Mouse (Mus musculus): ENCODE measurements around the gene Tdrd12. TPM values are rescaled to one million over a fixed set of nuclear protein-coding genes. Genes with fewer than 3 reads are reported as not detected.

Tdrd12 gene
- polyA plus RNA-seq, 1 experiment from 2014 or later: 0.35 TPM

- Histone ChIP-seq H3K4me2 (ENCODE audit: low read depth, low read length) (no peak overlapping the region), H3K27me3 (ENCODE audit: control insufficient read depth, insufficient read depth, low read length) (no peaks in the 10 kb centered on the region), H3K4me1 (ENCODE audit: control insufficient read depth, insufficient read depth, low read length) (no peaks in the 10 kb centered on the region), H3K27ac (ENCODE audit: low read length) (no peak overlapping the region), H3K36me3 (ENCODE audit: control insufficient read depth, insufficient read depth, low read length) (no peaks in the 10 kb centered on the region), H3K9me3 (replicated peaks; ENCODE audit: control insufficient read depth, low read length) (no peaks in the 10 kb centered on the region), H3K4me3 (replicated peaks; ENCODE audit: low read length) (no peak overlapping the region), H3K9ac (ENCODE audit: low read length) (no peak overlapping the region)
- 47% methylated on average over 4 of the region's 4 CpGs for WGBS
- ATAC-seq (ENCODE audit: insufficient read depth, low FRiP score): no peak
These were observed 66.8 kb downstream of the Tdrd12 start for GRCm38 (mm10) chr7:35470794-35471193.

- no peak for ATAC-seq (ENCODE audit: insufficient read depth, low FRiP score)
- Histone ChIP-seq H3K27me3 (ENCODE audit: control insufficient read depth, insufficient read depth, low read length) (no peaks in the 10 kb centered on the region), H3K9me3 (replicated peaks; ENCODE audit: control insufficient read depth, low read length) (no peaks in the 10 kb centered on the region), H3K27ac (ENCODE audit: low read length) (no peak overlapping the region), H3K4me1 (ENCODE audit: control insufficient read depth, insufficient read depth, low read length) (no peaks in the 10 kb centered on the region), H3K36me3 (ENCODE audit: control insufficient read depth, insufficient read depth, low read length) (no peaks in the 10 kb centered on the region), H3K4me3 (replicated peaks; ENCODE audit: low read length) (no peak overlapping the region), H3K4me2 (ENCODE audit: low read depth, low read length) (no peak overlapping the region), H3K9ac (ENCODE audit: low read length) (no peak overlapping the region)
- WGBS: 68% methylated on average over 2 of the region's 2 CpGs
These were observed 69.7 kb downstream of the Tdrd12 start for GRCm38 (mm10) chr7:35467856-35468255.

GRCm38 (mm10) chr7:35465027-35465426 is 72.5 kb downstream of the Tdrd12 start:
- no peaks in the 10 kb centered on the region for H3K9me3 ChIP-seq (replicated peaks; ENCODE audit: control insufficient read depth, low read length)
- H3K36me3 ChIP-seq (ENCODE audit: control insufficient read depth, insufficient read depth, low read length): no peaks in the 10 kb centered on the region
- no peak for ATAC-seq (ENCODE audit: insufficient read depth, low FRiP score)
- 88% methylated on average over 5 of the region's 5 CpGs for WGBS
- H3K27me3 ChIP-seq (ENCODE audit: control insufficient read depth, insufficient read depth, low read length): no peaks in the 10 kb centered on the region
- no peak overlapping the region for H3K9ac ChIP-seq (ENCODE audit: low read length)
- no peaks in the 10 kb centered on the region for H3K4me1 ChIP-seq (ENCODE audit: control insufficient read depth, insufficient read depth, low read length)
- H3K27ac ChIP-seq (ENCODE audit: low read length): no peak overlapping the region
- no peak overlapping the region for H3K4me2 ChIP-seq (ENCODE audit: low read depth, low read length)
- no peak overlapping the region for H3K4me3 ChIP-seq (replicated peaks; ENCODE audit: low read length)

GRCm38 (mm10) chr7:35460971-35461370 is 76.6 kb downstream of the Tdrd12 start:
- Histone ChIP-seq H3K27ac (ENCODE audit: low read length) (no peak overlapping the region), H3K36me3 (ENCODE audit: control insufficient read depth, insufficient read depth, low read length) (no peaks in the 10 kb centered on the region), H3K4me1 (ENCODE audit: control insufficient read depth, insufficient read depth, low read length) (no peaks in the 10 kb centered on the region), H3K4me3 (replicated peaks; ENCODE audit: low read length) (no peak overlapping the region), H3K9me3 (replicated peaks; ENCODE audit: control insufficient read depth, low read length) (no peaks in the 10 kb centered on the region), H3K9ac (ENCODE audit: low read length) (no peak overlapping the region), H3K27me3 (ENCODE audit: control insufficient read depth, insufficient read depth, low read length) (no peaks in the 10 kb centered on the region), H3K4me2 (ENCODE audit: low read depth, low read length) (no peak overlapping the region)
- ATAC-seq (ENCODE audit: insufficient read depth, low FRiP score): no peak
- 80% methylated on average over 4 of the region's 4 CpGs for WGBS

GRCm38 (mm10) chr7:35456091-35456814 is 81.3 kb downstream of the Tdrd12 start:
- no peaks in the 10 kb centered on the region for H3K9me3 ChIP-seq (replicated peaks; ENCODE audit: control insufficient read depth, low read length)
- no peak for ATAC-seq (ENCODE audit: insufficient read depth, low FRiP score)
- H3K36me3 ChIP-seq (ENCODE audit: control insufficient read depth, insufficient read depth, low read length): no peaks in the 10 kb centered on the region
- H3K9ac ChIP-seq (ENCODE audit: low read length): no peak overlapping the region
- 84% methylated on average over 4 of the region's 4 CpGs for WGBS
- H3K4me2 ChIP-seq (ENCODE audit: low read depth, low read length): no peak overlapping the region
- H3K27ac ChIP-seq (ENCODE audit: low read length): no peak overlapping the region
- H3K4me3 ChIP-seq (replicated peaks; ENCODE audit: low read length): no peak overlapping the region
- no peaks in the 10 kb centered on the region for H3K4me1 ChIP-seq (ENCODE audit: control insufficient read depth, insufficient read depth, low read length)
- H3K27me3 ChIP-seq (ENCODE audit: control insufficient read depth, insufficient read depth, low read length): no peaks in the 10 kb centered on the region

GRCm38 (mm10) chr7:35448867-35449266 is 88.7 kb downstream of the Tdrd12 start:
- H3K4me3 ChIP-seq (replicated peaks; ENCODE audit: low read length): no peak overlapping the region
- peaks cover 9% of the 10 kb centered on the region for H3K4me1 ChIP-seq (ENCODE audit: control insufficient read depth, insufficient read depth, low read length)
- H3K36me3 ChIP-seq (ENCODE audit: control insufficient read depth, insufficient read depth, low read length): no peaks in the 10 kb centered on the region
- no peak overlapping the region for H3K9ac ChIP-seq (ENCODE audit: low read length)
- H3K9me3 ChIP-seq (replicated peaks; ENCODE audit: control insufficient read depth, low read length): 0 out of 2 replicates have a peak, but pooled peaks cover under 1% of the 10 kb centered on the region
- H3K27me3 ChIP-seq (ENCODE audit: control insufficient read depth, insufficient read depth, low read length): no peaks in the 10 kb centered on the region
- no peak overlapping the region for H3K27ac ChIP-seq (ENCODE audit: low read length)
- 44% methylated on average over 7 of the region's 7 CpGs for WGBS
- no peak for ATAC-seq (ENCODE audit: insufficient read depth, low FRiP score)
- H3K4me2 ChIP-seq (ENCODE audit: low read depth, low read length): no peak overlapping the region

- peak; percentile 57; the same call in 1 of the 2 replicates for ATAC-seq (ENCODE audit: insufficient read depth, low FRiP score)
- no peaks in the 10 kb centered on the region for H3K27me3 ChIP-seq (ENCODE audit: control insufficient read depth, insufficient read depth, low read length)
- H3K9ac ChIP-seq (ENCODE audit: low read length): no peak within 1 kb of the TSS; the same call in 1 of the 2 replicates
- H3K9me3 ChIP-seq (replicated peaks; ENCODE audit: control insufficient read depth, low read length): 0 out of 2 replicates have a peak, but pooled peaks cover 4% of the 10 kb centered on the region
- H3K4me3 ChIP-seq (replicated peaks; ENCODE audit: low read length): no peak within 1 kb of the TSS
- peak within 1 kb of the TSS; percentile 27 for H3K27ac ChIP-seq (ENCODE audit: low read length)
- 19% methylated on average over 15 of the region's 15 CpGs for WGBS
- no peaks in the 10 kb centered on the region for H3K36me3 ChIP-seq (ENCODE audit: control insufficient read depth, insufficient read depth, low read length)
- H3K4me1 ChIP-seq (ENCODE audit: control insufficient read depth, insufficient read depth, low read length): peaks cover 9% of the 10 kb centered on the region
- no peak within 1 kb of the TSS for H3K4me2 ChIP-seq (ENCODE audit: low read depth, low read length)
These were observed 89.3 kb downstream of the Tdrd12 start, which contains the start of gene Slc7a9 for GRCm38 (mm10) chr7:35447996-35448846. Gene Slc7a9, plus strand, starts transcription at chr7:35448796.

- Histone ChIP-seq H3K36me3 (ENCODE audit: control insufficient read depth, insufficient read depth, low read length) (no peaks in the 10 kb centered on the region), H3K27me3 (ENCODE audit: control insufficient read depth, insufficient read depth, low read length) (no peaks in the 10 kb centered on the region), H3K27ac (ENCODE audit: low read length) (no peak overlapping the region), H3K4me1 (ENCODE audit: control insufficient read depth, insufficient read depth, low read length) (peaks cover 9% of the 10 kb centered on the region), H3K9me3 (replicated peaks; ENCODE audit: control insufficient read depth, low read length) (0 out of 2 replicates have a peak, but pooled peaks cover 7% of the 10 kb centered on the region), H3K4me3 (replicated peaks; ENCODE audit: low read length) (no peak overlapping the region), H3K9ac (ENCODE audit: low read length) (no peak overlapping the region), H3K4me2 (ENCODE audit: low read depth, low read length) (no peak overlapping the region)
- WGBS: 23% methylated on average over 4 of the region's 4 CpGs
- ATAC-seq (ENCODE audit: insufficient read depth, low FRiP score): no peak; the same call in 1 of the 2 replicates
These were observed 90.0 kb downstream of the Tdrd12 start for GRCm38 (mm10) chr7:35447501-35447900.

GRCm38 (mm10) chr7:35435266-35435665 is 102.3 kb downstream of the Tdrd12 start:
- no peaks in the 10 kb centered on the region for H3K27me3 ChIP-seq (ENCODE audit: control insufficient read depth, insufficient read depth, low read length)
- H3K36me3 ChIP-seq (ENCODE audit: control insufficient read depth, insufficient read depth, low read length): peaks cover 30% of the 10 kb centered on the region
- 78% methylated on average over 9 of the region's 9 CpGs for WGBS
- H3K4me1 ChIP-seq (ENCODE audit: control insufficient read depth, insufficient read depth, low read length): no peaks in the 10 kb centered on the region
- H3K4me3 ChIP-seq (replicated peaks; ENCODE audit: low read length): no peak overlapping the region
- H3K9ac ChIP-seq (ENCODE audit: low read length): no peak overlapping the region
- H3K9me3 ChIP-seq (replicated peaks; ENCODE audit: control insufficient read depth, low read length): no peaks in the 10 kb centered on the region
- H3K4me2 ChIP-seq (ENCODE audit: low read depth, low read length): no peak overlapping the region
- ATAC-seq (ENCODE audit: insufficient read depth, low FRiP score): no peak
- H3K27ac ChIP-seq (ENCODE audit: low read length): no peak overlapping the region

All from stomach, embryonic 16.5 days (tissue).